8 mouse cellular contexts compared by ENCODE assay signal in genomic region chr5:146948508-146949088, GRCm38 (mm10). TPM values are rescaled to one million over a fixed set of nuclear protein-coding genes. Genes with fewer than 3 reads are reported as not detected.
A peak's percentile ranks its signal among the peaks of the same experiment; 100 is the strongest.
DNase-seq lines count a peak whose midpoint lies in the region; ATAC-seq lines count a peak whose summit lies in the region.

Gtf3a (plus strand) TSS chr5:146948657.

- H3K9ac ChIP-seq in hindbrain, embryonic 13.5 days = peak within 1 kb of the TSS; percentile 92

- peak within 1 kb of the TSS; percentile 80 for H3K4me3 ChIP-seq in hindbrain, embryonic 13.5 days

- H3K27ac ChIP-seq in hindbrain, embryonic 13.5 days = peak within 1 kb of the TSS; percentile 83

- H3K36me3 ChIP-seq in hindbrain, embryonic 13.5 days = peaks cover 31% of the 10 kb centered on the region

- peak; percentile 95 for ATAC-seq in hindbrain, embryonic 13.5 days (ENCODE audit: low FRiP score)

- under 1% methylated on average over 60 of the region's 62 CpGs for WGBS in hindbrain, embryonic 13.5 days

- H3K4me1 ChIP-seq in hindbrain, embryonic 13.5 days (replicated peaks) = peaks cover 17% of the 10 kb centered on the region

- peak; percentile 97 for DNase-seq in ZHBTc4 (ENCODE audit: low read depth, low spot score)
- peak; percentile 81 to 89 for DNase-seq in cerebellum, postnatal 25 days
- DNase-seq in frontal cortex, postnatal 25 days (ENCODE audit: low spot score in 2 of 2) = peak; percentile 45 to 49
- DNase-seq in left cerebral cortex, adult 11 months (ENCODE audit: low spot score) = peak; percentile 58
- DNase-seq in lung, postnatal 4 days = peak; percentile 83 to 85
- DNase-seq in retina, postnatal 1 day = peak; percentile 94
- peak; percentile 89 for DNase-seq in thymus, postnatal 4 days

- H3K9me3 ChIP-seq in hindbrain, embryonic 13.5 days = no peaks in the 10 kb centered on the region

- H3K27me3 ChIP-seq in hindbrain, embryonic 13.5 days = 0 out of 2 replicates have a peak, but pooled peaks cover 5% of the 10 kb centered on the region

- H3K4me2 ChIP-seq in hindbrain, embryonic 13.5 days = peak within 1 kb of the TSS; percentile 96

RNA-seq across cellular contexts. Expression of gene Gtf3a, which starts in this region (rescaled TPM):
- 99.5 and 102 TPM in 2 replicates for polyA plus RNA-seq in hindbrain, embryonic 13.5 days (2015; fragmentation: Nextera tagmentation; extraction: Ambion mirVana)

Comparison
In these comparisons a context has a peak if more than half of its experiments do, and no peak if none do; other contexts are left out.
1. Peak in every context shown above with its lines: DNase-seq, ATAC-seq, H3K4me3 ChIP-seq and H3K27ac ChIP-seq.
2. DNase-seq: peak in every context shown above with its lines; median percentile 97 in ZHBTc4; 94 in retina, postnatal 1 day; 89 in thymus, postnatal 4 days; 85 in cerebellum, postnatal 25 days; 84 in lung, postnatal 4 days; 58 in left cerebral cortex, adult 11 months; 47 in frontal cortex, postnatal 25 days.